Comparison of ENCODE assay signal across 30 mouse cellular contexts in genomic region chr12:47052474-47052873, GRCm38 (mm10).
"Had no signal": no experiment of that assay in that cellular context is flagged by ENCODE, and none has a peak within 500 bp of the region (broad histone marks: within the 10 kb centered on the region; RNA-seq: fewer than 3 reads in every experiment).

No protein-coding gene starts in this region.

- DNase-seq: left cerebral cortex, postnatal 4 days; liver; liver, embryonic 13.5 days; liver, postnatal 0 days; lung, adult 18-20 months; lung, adult 2 months; lung, embryonic 14.5 days; lung, postnatal 10 days; lung, postnatal 14 days; lung, postnatal 36 days; lung, postnatal 4 days; midbrain, embryonic 14.5 days had no signal

- H3K9ac ChIP-seq: limb, embryonic 12.5 days; limb, embryonic 13.5 days; limb, embryonic 15.5 days; liver, embryonic 12.5 days; liver, embryonic 13.5 days; liver, embryonic 14.5 days; liver, embryonic 15.5 days; liver, postnatal 0 days; lung, embryonic 14.5 days; lung, embryonic 15.5 days; midbrain, embryonic 12.5 days; midbrain, embryonic 13.5 days had no signal

- H3K9me3 ChIP-seq: limb, embryonic 10.5 days; limb, embryonic 12.5 days; limb, embryonic 13.5 days; limb, embryonic 15.5 days; liver, embryonic 12.5 days; liver, embryonic 13.5 days; liver, embryonic 15.5 days; lung, embryonic 15.5 days; megakaryocyte, embryonic 14.5 days; midbrain, embryonic 10.5 days; midbrain, embryonic 12.5 days; midbrain, embryonic 13.5 days had no signal

- H3K27me3 ChIP-seq: limb, embryonic 12.5 days; limb, embryonic 13.5 days; limb, embryonic 15.5 days; liver, embryonic 12.5 days; liver, embryonic 13.5 days; liver, embryonic 15.5 days; lung, embryonic 15.5 days; megakaryocyte, embryonic 14.5 days; midbrain, embryonic 12.5 days; midbrain, embryonic 13.5 days had no signal

- H3K4me2 ChIP-seq: limb, embryonic 12.5 days; limb, embryonic 13.5 days; limb, embryonic 15.5 days; liver, embryonic 11.5 days; liver, embryonic 12.5 days; liver, embryonic 13.5 days; liver, embryonic 15.5 days; lung, embryonic 14.5 days; lung, embryonic 15.5 days; midbrain, embryonic 12.5 days; midbrain, embryonic 13.5 days had no signal

- H3K36me3 ChIP-seq: limb, embryonic 10.5 days; limb, embryonic 12.5 days; limb, embryonic 13.5 days; limb, embryonic 15.5 days; liver, embryonic 12.5 days; liver, embryonic 13.5 days; liver, embryonic 15.5 days; lung, embryonic 15.5 days; midbrain, embryonic 10.5 days; midbrain, embryonic 12.5 days; midbrain, embryonic 13.5 days had no signal

- H3K4me1 ChIP-seq: limb, embryonic 10.5 days; limb, embryonic 12.5 days; limb, embryonic 13.5 days; limb, embryonic 15.5 days; liver, embryonic 12.5 days; liver, embryonic 13.5 days; liver, embryonic 15.5 days; lung, embryonic 15.5 days; megakaryocyte, embryonic 14.5 days; midbrain, embryonic 10.5 days; midbrain, embryonic 12.5 days; midbrain, embryonic 13.5 days had no signal

- ATAC-seq: liver, embryonic 12.5 days; liver, postnatal 0 days; lung, postnatal 0 days; midbrain, embryonic 13.5 days; midbrain, embryonic 16.5 days had no signal

- H3K4me3 ChIP-seq: left cerebral cortex, adult 2 months; limb, embryonic 10.5 days; limb, embryonic 12.5 days; limb, embryonic 13.5 days; limb, embryonic 15.5 days; liver, embryonic 12.5 days; liver, embryonic 13.5 days; liver, embryonic 15.5 days; lung, embryonic 15.5 days; megakaryocyte, embryonic 14.5 days; midbrain, embryonic 10.5 days; midbrain, embryonic 12.5 days; midbrain, embryonic 13.5 days; myocyte had no signal

- H3K27ac ChIP-seq: left cerebral cortex, adult 2 months; limb, embryonic 10.5 days; limb, embryonic 12.5 days; limb, embryonic 13.5 days; limb, embryonic 15.5 days; liver, embryonic 12.5 days; liver, embryonic 13.5 days; liver, embryonic 14.5 days; liver, embryonic 15.5 days; lung, embryonic 15.5 days; macrophage; midbrain, embryonic 10.5 days; midbrain, embryonic 12.5 days; midbrain, embryonic 13.5 days had no signal
